Mouse (Mus musculus) liver, embryonic 15.5 days (tissue): ENCODE measurements around the gene Adcyap1r1. TPM values are rescaled to one million over a fixed set of nuclear protein-coding genes. Genes with fewer than 3 reads are reported as not detected.

Experiments used
- ATAC-seq: fragments of 200-750 bp; cut with Nextera tagmentation; 2 replicates; pipeline ENCODE4 v1.8.0; 2017; ENCODE audit warnings: moderate number of reproducible peaks, mild to moderate bottlenecking, moderate library complexity; ENCODE audit not compliant: insufficient read depth
- H3K27ac ChIP-seq: fragments of 300-500 bp; sonication (generic); replicated peaks from 2 replicates; pipeline ENCODE4 v1.5.1; 2015; ENCODE audit warnings: mild to moderate bottlenecking, inconsistent platforms
- H3K27me3 ChIP-seq: fragments of 300-500 bp; sonication (generic); 2 replicates; pipeline ENCODE4 v1.6.1; 2015; ENCODE audit warnings: mild to moderate bottlenecking, inconsistent platforms
- H3K36me3 ChIP-seq: fragments of 300-500 bp; sonication (generic); replicated peaks from 2 replicates; pipeline ENCODE4 v1.6.1; 2015; ENCODE audit warnings: moderate library complexity, mild to moderate bottlenecking, inconsistent platforms
- H3K4me1 ChIP-seq: fragments of 300-500 bp; sonication (generic); replicated peaks from 2 replicates; pipeline ENCODE4 v1.6.1; 2015; ENCODE audit warnings: inconsistent platforms
- H3K4me2 ChIP-seq: fragments of 300-500 bp; sonication (generic); 2 replicates; pipeline ENCODE4 v1.6.1; 2015; ENCODE audit warnings: moderate library complexity, mild to moderate bottlenecking, inconsistent platforms
- H3K4me3 ChIP-seq: fragments of 300-500 bp; sonication (generic); replicated peaks from 2 replicates; pipeline ENCODE4 v1.5.1; 2015; ENCODE audit warnings: mild to moderate bottlenecking, inconsistent platforms
- H3K9ac ChIP-seq: fragments of 300-500 bp; sonication (generic); 2 replicates; pipeline ENCODE4 v1.6.1; 2015; ENCODE audit warnings: moderate library complexity, mild to moderate bottlenecking, inconsistent platforms
- H3K9me3 ChIP-seq: fragments of 300-500 bp; sonication (generic); replicated peaks from 2 replicates; pipeline ENCODE4 v1.6.1; 2016; ENCODE audit warnings: inconsistent platforms
- WGBS: fragments of 180-500 bp; shearing (Covaris S2); methylation state at CpG from one replicate; pipeline ENCODE4 v1.1.7; 2015; ENCODE audit warnings: mixed read lengths; ENCODE audit not compliant: insufficient replicate concordance; 5-methylcytosine and 5-hydroxymethylcytosine counted together
- microRNA-seq: library from miRNA; unstranded; fragments of <30 nt; microRNA quantifications from one replicate; pipeline ENCODE4, GENCODE M21; 2016
- polyA plus RNA-seq: library from polyadenylated mRNA; unstranded; fragments of >200 nt; fragmentation: Nextera tagmentation; extraction: Ambion mirVana; gene quantifications from 2 replicates; pipeline ENCODE4 v1.2.1, GENCODE M21; 2015

The Adcyap1r1 gene
- polyA plus RNA-seq, 1 experiment from 2014 or later = 0.24 TPM

GRCm38 (mm10) chr6:55542359-55542758 lies 90.6 kb downstream of the Adcyap1r1 start:
- no peak for ATAC-seq
- no peak overlapping the region for H3K9ac ChIP-seq
- H3K4me1 ChIP-seq = no peaks in the 10 kb centered on the region
- no peak overlapping the region for H3K4me2 ChIP-seq
- no peaks in the 10 kb centered on the region for H3K27me3 ChIP-seq
- H3K27ac ChIP-seq = no peak overlapping the region
- WGBS = 35% methylated on average over 3 of the region's 3 CpGs
- no peak overlapping the region for H3K4me3 ChIP-seq
- no peaks in the 10 kb centered on the region for H3K36me3 ChIP-seq
- H3K9me3 ChIP-seq = no peaks in the 10 kb centered on the region

GRCm38 (mm10) chr6:55543345-55543744 lies 91.6 kb downstream of the Adcyap1r1 start:
- Histone ChIP-seq H3K4me1 (no peaks in the 10 kb centered on the region), H3K36me3 (no peaks in the 10 kb centered on the region), H3K9me3 (no peaks in the 10 kb centered on the region), H3K9ac (no peak overlapping the region), H3K4me3 (no peak overlapping the region), H3K27me3 (no peaks in the 10 kb centered on the region), H3K4me2 (no peak overlapping the region), H3K27ac (no peak overlapping the region)
- no peak for ATAC-seq
- 61% methylated on average over 4 of the region's 4 CpGs for WGBS

- Histone ChIP-seq H3K27ac (no peak overlapping the region), H3K36me3 (no peaks in the 10 kb centered on the region), H3K9ac (no peak overlapping the region), H3K27me3 (no peaks in the 10 kb centered on the region), H3K9me3 (no peaks in the 10 kb centered on the region), H3K4me2 (no peak overlapping the region), H3K4me3 (no peak overlapping the region), H3K4me1 (no peaks in the 10 kb centered on the region)
- no peak for ATAC-seq
- WGBS = 66% methylated on average over 6 of the region's 6 CpGs
Measured at GRCm38 (mm10) chr6:55549211-55549610, 97.4 kb downstream of the Adcyap1r1 start.

- H3K4me2 ChIP-seq = no peak overlapping the region
- H3K9ac ChIP-seq = no peak overlapping the region
- H3K4me3 ChIP-seq = no peak overlapping the region
- no peak overlapping the region for H3K27ac ChIP-seq
- H3K27me3 ChIP-seq = no peaks in the 10 kb centered on the region
- no peaks in the 10 kb centered on the region for H3K4me1 ChIP-seq
- 41% methylated on average over 13 of the region's 13 CpGs for WGBS
- no peak for ATAC-seq
- no peaks in the 10 kb centered on the region for H3K36me3 ChIP-seq
- H3K9me3 ChIP-seq = no peaks in the 10 kb centered on the region
Measured at GRCm38 (mm10) chr6:55550926-55551325, 99.1 kb downstream of the Adcyap1r1 start.

Small RNAs within 50 kb of the gene (microRNA-seq; reads per million reads assigned to microRNA genes)
- not detected for gene Gm44352

Other genes with a start within 250 kb of the Adcyap1r1 start
- gene Mindy4, start 248.6 kb upstream of the Adcyap1r1 start, polyA plus RNA-seq = 1.0 and 1.3 TPM in 2 replicates
- gene Aqp1, start 115.5 kb upstream of the Adcyap1r1 start, polyA plus RNA-seq = 75.8 and 85.1 TPM in 2 replicates
- gene Ghrhr, start 75.7 kb upstream of the Adcyap1r1 start, polyA plus RNA-seq = 0.08 TPM in 1 of 2 replicates, not detected in the other
- 0.06 and 0.10 TPM in 2 replicates for gene Neurod6, start 229.3 kb downstream of the Adcyap1r1 start, polyA plus RNA-seq